Mouse (Mus musculus): Measurements from ENCODE around the gene Adipor1. TPM values are rescaled to one million over a fixed set of nuclear protein-coding genes. Genes with fewer than 3 reads are reported as not detected.
A peak's percentile ranks its signal among the peaks of the same experiment; 100 is the strongest.

Gene Adipor1
- polyA plus RNA-seq, 1 experiment, result 65.7 TPM

DNA sequence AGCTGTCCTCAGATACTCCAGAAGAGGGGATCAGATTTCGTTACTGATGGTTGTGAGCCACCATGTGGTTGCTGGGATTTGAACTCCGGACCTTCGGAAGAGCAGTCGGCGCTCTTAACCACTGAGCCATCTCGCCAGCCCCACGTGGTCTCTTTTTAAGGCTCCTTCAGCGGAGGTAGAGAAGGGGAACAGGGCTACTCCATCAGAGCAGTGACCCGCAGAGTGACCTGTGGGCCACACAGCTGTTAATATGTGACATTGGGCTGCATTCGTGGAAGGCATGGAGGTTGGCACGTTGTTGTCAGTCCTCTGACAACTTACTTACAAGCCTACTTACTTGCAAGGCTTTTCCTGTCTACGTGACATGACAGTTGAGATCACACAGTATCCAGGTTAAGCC lies 17.0 kb upstream of the Adipor1 start:
- H3K36me3 ChIP-seq (ENCODE audit: control insufficient read depth, insufficient read depth), result no peaks in the 10 kb centered on the region
- no peaks in the 10 kb centered on the region for H3K27me3 ChIP-seq (ENCODE audit: control insufficient read depth, insufficient read depth, insufficient read length)
- no peak overlapping the region for H3K4me3 ChIP-seq (ENCODE audit: insufficient read depth, poor library complexity, severe bottlenecking)
- no peaks in the 10 kb centered on the region for H3K79me2 ChIP-seq (ENCODE audit: control insufficient read depth, insufficient read depth)
- no peak overlapping the region for H3ac ChIP-seq (ENCODE audit: control insufficient read depth, insufficient read length, low read depth)
- TF ChIP-seq MYOD1 (IDR thresholded peaks at IDR 0.05; ENCODE audit: control insufficient read depth, insufficient read length, low read depth), result no peak
- no peak for TF ChIP-seq FOSL1 (IDR thresholded peaks at IDR 0.05; ENCODE audit: insufficient read depth, low read length, poor library complexity, severe bottlenecking)
- TF ChIP-seq CEBPB (IDR thresholded peaks at IDR 0.05; ENCODE audit: low read depth), result no peak
- no peak for TF ChIP-seq MYOG (IDR thresholded peaks at IDR 0.05; ENCODE audit: control insufficient read depth, extremely low read depth, insufficient read length)
- TF ChIP-seq MAX (IDR thresholded peaks at IDR 0.05), result no peak
- TF ChIP-seq CTCF (IDR thresholded peaks at IDR 0.05; ENCODE audit: control insufficient read depth, insufficient read depth, insufficient read length), result no peak
- TF ChIP-seq USF1 (IDR thresholded peaks at IDR 0.05; ENCODE audit: low read depth), result no peak
- H3K79me3 ChIP-seq (ENCODE audit: low read depth), result no peaks in the 10 kb centered on the region

DNA sequence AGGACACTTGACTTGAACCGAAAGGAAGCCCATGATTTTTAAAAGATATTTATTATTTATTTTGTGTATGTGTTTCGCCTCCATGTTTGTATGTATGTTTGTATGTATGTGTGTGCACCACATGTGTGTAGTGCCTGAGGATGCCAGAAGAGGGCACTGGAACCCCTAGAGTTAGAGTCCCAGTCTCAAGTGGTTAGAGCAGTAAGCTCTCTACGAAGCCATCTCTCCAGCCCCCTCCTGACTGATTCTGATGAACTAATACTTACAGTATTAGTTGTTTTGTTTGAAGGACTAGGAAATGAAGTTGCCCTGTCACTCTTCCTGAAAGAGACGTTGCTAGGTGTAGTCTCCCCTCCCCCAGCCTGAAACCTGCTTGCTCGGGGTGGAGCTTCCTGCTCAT lies 15.4 kb upstream of the Adipor1 start:
- H3K27me3 ChIP-seq (ENCODE audit: control insufficient read depth, insufficient read depth, insufficient read length), result no peaks in the 10 kb centered on the region
- no peaks in the 10 kb centered on the region for H3K79me2 ChIP-seq (ENCODE audit: control insufficient read depth, insufficient read depth)
- no peaks in the 10 kb centered on the region for H3K36me3 ChIP-seq (ENCODE audit: control insufficient read depth, insufficient read depth)
- TF ChIP-seq MAX (IDR thresholded peaks at IDR 0.05) (no peak), MYOD1 (IDR thresholded peaks at IDR 0.05; ENCODE audit: control insufficient read depth, insufficient read length, low read depth) (no peak), CTCF (IDR thresholded peaks at IDR 0.05; ENCODE audit: control insufficient read depth, insufficient read depth, insufficient read length) (no peak), CEBPB (IDR thresholded peaks at IDR 0.05; ENCODE audit: low read depth) (no peak), USF1 (IDR thresholded peaks at IDR 0.05; ENCODE audit: low read depth) (no peak), MYOG (IDR thresholded peaks at IDR 0.05; ENCODE audit: control insufficient read depth, extremely low read depth, insufficient read length) (no peak)
- H3K4me3 ChIP-seq (ENCODE audit: insufficient read depth, poor library complexity, severe bottlenecking), result no peak overlapping the region
- no peaks in the 10 kb centered on the region for H3K79me3 ChIP-seq (ENCODE audit: low read depth)
- no peak overlapping the region for H3ac ChIP-seq (ENCODE audit: control insufficient read depth, insufficient read length, low read depth)

DNA sequence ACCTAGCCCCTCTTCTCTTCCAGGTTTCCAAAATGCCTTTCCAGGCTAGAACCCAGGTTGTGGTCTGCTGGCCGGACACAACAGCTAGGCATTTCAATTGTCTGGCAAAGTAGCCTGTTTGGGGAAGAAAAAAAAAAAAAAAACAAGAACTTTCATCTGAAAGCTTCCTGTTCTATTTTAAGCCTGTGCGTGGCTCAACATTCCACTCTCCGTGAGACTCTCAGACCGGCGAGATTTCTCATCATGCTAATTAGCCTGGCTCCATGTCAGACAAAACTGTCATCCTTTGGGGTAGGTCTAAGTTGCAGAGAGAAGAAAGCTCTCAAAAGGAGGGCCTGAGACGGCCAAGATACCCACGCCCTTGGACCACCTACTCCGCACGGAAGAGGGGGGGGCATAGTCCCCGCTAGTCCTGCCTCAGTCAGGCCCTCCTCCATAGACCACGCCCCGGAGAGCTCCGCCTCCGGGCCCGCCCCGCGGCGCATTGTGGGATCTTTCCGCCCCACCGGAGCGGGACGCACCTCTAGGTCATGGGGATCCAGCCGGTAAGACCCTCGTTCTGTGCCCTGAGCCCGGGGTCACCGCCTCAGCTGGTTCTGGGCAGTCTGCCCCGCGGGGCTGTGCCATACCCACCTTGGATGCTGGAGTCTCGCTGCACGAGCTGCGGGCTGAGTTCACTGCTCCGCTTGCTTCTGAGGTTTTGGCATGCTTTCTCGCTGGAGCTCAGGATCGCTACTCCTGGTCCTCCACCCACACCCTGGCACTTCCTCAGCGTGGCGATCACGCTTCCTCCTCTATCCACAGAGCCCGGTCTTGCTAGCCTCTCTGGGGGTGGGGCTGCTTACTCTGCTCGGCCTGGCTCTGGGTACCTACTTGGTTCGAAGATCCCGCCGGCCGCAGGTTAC lies 9.4 kb upstream of the Adipor1 start, which contains the start of gene Cyb5r1:
Cyb5r1 (plus strand) TSS at position 51 of the 905 bp plus-strand sequence.
- H3K36me3 ChIP-seq (ENCODE audit: control insufficient read depth, insufficient read depth), result peaks cover 32% of the 10 kb centered on the region
- H3K79me2 ChIP-seq (ENCODE audit: control insufficient read depth, insufficient read depth), result peaks cover 12% of the 10 kb centered on the region
- TF ChIP-seq CTCF (IDR thresholded peaks at IDR 0.05; ENCODE audit: control insufficient read depth, insufficient read depth, insufficient read length) (no peak), MYOD1 (IDR thresholded peaks at IDR 0.05; ENCODE audit: control insufficient read depth, insufficient read length, low read depth) (no peak), USF1 (IDR thresholded peaks at IDR 0.05; ENCODE audit: low read depth) (no peak), FOSL1 (IDR thresholded peaks at IDR 0.05; ENCODE audit: insufficient read depth, low read length, poor library complexity, severe bottlenecking) (no peak), MYOG (IDR thresholded peaks at IDR 0.05; ENCODE audit: control insufficient read depth, extremely low read depth, insufficient read length) (no peak), CEBPB (IDR thresholded peaks at IDR 0.05; ENCODE audit: low read depth) (no peak), MAX (IDR thresholded peaks at IDR 0.05) (no peak)
- H3K4me3 ChIP-seq (ENCODE audit: insufficient read depth, poor library complexity, severe bottlenecking), result peak within 1 kb of the TSS; percentile 64
- H3K79me3 ChIP-seq (ENCODE audit: low read depth), result peaks cover 7% of the 10 kb centered on the region
- peak within 1 kb of the TSS; percentile 79 for H3ac ChIP-seq (ENCODE audit: control insufficient read depth, insufficient read length, low read depth)
- no peaks in the 10 kb centered on the region for H3K27me3 ChIP-seq (ENCODE audit: control insufficient read depth, insufficient read depth, insufficient read length)

DNA sequence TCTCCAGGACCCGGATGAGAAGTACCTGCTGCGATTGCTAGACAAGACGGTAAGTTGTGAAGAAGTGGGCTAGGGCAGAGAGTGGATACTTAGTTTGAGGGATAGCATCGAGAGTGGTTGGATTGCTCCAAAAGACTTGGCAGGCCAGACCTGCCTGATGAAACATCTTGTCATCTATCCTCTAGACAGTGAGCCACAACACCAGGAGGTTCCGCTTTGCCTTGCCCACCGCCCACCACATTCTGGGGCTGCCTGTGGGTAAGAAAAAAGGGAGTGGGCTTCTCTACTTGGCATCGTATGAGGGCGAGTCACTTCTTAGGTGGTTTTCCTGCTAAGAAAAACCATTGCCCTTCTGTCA lies 8.8 kb upstream of the Adipor1 start:
- Histone ChIP-seq H3K36me3 (ENCODE audit: control insufficient read depth, insufficient read depth) (peaks cover 37% of the 10 kb centered on the region), H3K79me3 (ENCODE audit: low read depth) (peaks cover 7% of the 10 kb centered on the region), H3K27me3 (ENCODE audit: control insufficient read depth, insufficient read depth, insufficient read length) (no peaks in the 10 kb centered on the region), H3ac (ENCODE audit: control insufficient read depth, insufficient read length, low read depth) (peak overlapping the region; percentile 79), H3K79me2 (ENCODE audit: control insufficient read depth, insufficient read depth) (peaks cover 12% of the 10 kb centered on the region), H3K4me3 (ENCODE audit: insufficient read depth, poor library complexity, severe bottlenecking) (peak overlapping the region; percentile 64)
- TF ChIP-seq CTCF (IDR thresholded peaks at IDR 0.05; ENCODE audit: control insufficient read depth, insufficient read depth, insufficient read length) (no peak), MYOG (IDR thresholded peaks at IDR 0.05; ENCODE audit: control insufficient read depth, extremely low read depth, insufficient read length) (no peak), CEBPB (IDR thresholded peaks at IDR 0.05; ENCODE audit: low read depth) (no peak), FOSL1 (IDR thresholded peaks at IDR 0.05; ENCODE audit: insufficient read depth, low read length, poor library complexity, severe bottlenecking) (no peak), USF1 (IDR thresholded peaks at IDR 0.05; ENCODE audit: low read depth) (no peak), MYOD1 (IDR thresholded peaks at IDR 0.05; ENCODE audit: control insufficient read depth, insufficient read length, low read depth) (no peak), MAX (IDR thresholded peaks at IDR 0.05) (no peak)

DNA sequence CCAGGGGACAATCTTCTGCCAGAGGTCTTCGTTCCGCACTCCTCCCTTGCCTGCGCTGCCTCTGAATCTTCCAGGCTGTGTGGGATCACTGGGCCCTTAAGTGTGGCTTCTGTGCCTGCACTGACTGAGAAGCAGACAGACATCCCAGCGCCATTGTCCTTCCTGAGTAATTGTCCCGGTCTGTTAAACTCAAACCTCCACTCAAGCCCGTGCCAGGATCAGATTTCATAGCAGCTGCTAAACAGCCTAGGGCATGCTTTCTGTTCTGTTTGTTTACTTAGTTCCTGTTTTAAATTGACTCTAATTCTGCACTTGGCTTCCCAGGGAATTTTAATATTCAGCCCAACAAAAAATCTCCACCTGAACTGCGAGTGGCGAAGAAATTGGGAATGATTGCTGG lies 7.1 kb upstream of the Adipor1 start:
- H3K79me3 ChIP-seq (ENCODE audit: low read depth), result peaks cover 7% of the 10 kb centered on the region
- TF ChIP-seq MAX (IDR thresholded peaks at IDR 0.05) (no peak), FOSL1 (IDR thresholded peaks at IDR 0.05; ENCODE audit: insufficient read depth, low read length, poor library complexity, severe bottlenecking) (no peak), MYOG (IDR thresholded peaks at IDR 0.05; ENCODE audit: control insufficient read depth, extremely low read depth, insufficient read length) (no peak), MYOD1 (IDR thresholded peaks at IDR 0.05; ENCODE audit: control insufficient read depth, insufficient read length, low read depth) (no peak), CTCF (IDR thresholded peaks at IDR 0.05; ENCODE audit: control insufficient read depth, insufficient read depth, insufficient read length) (no peak), USF1 (IDR thresholded peaks at IDR 0.05; ENCODE audit: low read depth) (no peak), CEBPB (IDR thresholded peaks at IDR 0.05; ENCODE audit: low read depth) (no peak)

More for the DNA sequence above, 7.1 kb upstream of the Adipor1 start:
- Histone ChIP-seq H3ac (ENCODE audit: control insufficient read depth, insufficient read length, low read depth) (no peak overlapping the region), H3K4me3 (ENCODE audit: insufficient read depth, poor library complexity, severe bottlenecking) (no peak overlapping the region), H3K27me3 (ENCODE audit: control insufficient read depth, insufficient read depth, insufficient read length) (no peaks in the 10 kb centered on the region), H3K79me2 (ENCODE audit: control insufficient read depth, insufficient read depth) (peaks cover 12% of the 10 kb centered on the region), H3K36me3 (ENCODE audit: control insufficient read depth, insufficient read depth) (peaks cover 37% of the 10 kb centered on the region)
